Mouse (Mus musculus): ENCODE measurements at regions not wholly inside any gene's neighbourhood (a gene's known extent, or its start where the extent isn't known, plus 50 kb on each side); places are given as distances from the start of the nearest gene placed in this dataset.
"Not testable (repeated sequence)": the region's sequence is repeated elsewhere in the genome, so short reads cannot be mapped to it uniquely, and the experiment has no call there.

DNA sequence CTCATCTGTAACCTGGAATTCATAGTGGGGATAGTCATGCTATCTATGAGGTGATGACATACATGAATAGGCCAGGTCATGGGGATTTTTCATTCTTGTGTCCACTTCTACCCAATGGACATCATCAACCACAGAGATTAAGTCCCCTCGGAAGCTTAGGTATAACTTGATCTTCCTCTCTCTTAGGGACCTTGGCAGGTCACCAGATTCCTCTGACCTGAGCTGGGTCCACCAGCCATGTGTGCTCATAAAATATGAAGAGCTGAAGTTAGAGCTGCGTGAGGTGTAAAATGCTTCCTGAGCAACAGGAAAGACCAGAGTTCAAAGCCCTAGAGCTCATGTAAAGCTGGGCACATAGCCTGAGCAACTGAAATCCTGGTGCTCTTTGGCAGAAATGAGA, 105.3 kb downstream of the Ero1lb start:
- H3K27ac ChIP-seq; H3K4me2 ChIP-seq; H3K9ac ChIP-seq; ATAC-seq (ENCODE audit: borderline replicate concordance, extremely low read depth, low FRiP score, low TSS enrichment); H3K4me1 ChIP-seq; H3K4me3 ChIP-seq; H3K27me3 ChIP-seq; H3K36me3 ChIP-seq; H3K9me3 ChIP-seq: not testable (repeated sequence)
- 89% methylated on average over 2 of the region's 2 CpGs for WGBS

DNA sequence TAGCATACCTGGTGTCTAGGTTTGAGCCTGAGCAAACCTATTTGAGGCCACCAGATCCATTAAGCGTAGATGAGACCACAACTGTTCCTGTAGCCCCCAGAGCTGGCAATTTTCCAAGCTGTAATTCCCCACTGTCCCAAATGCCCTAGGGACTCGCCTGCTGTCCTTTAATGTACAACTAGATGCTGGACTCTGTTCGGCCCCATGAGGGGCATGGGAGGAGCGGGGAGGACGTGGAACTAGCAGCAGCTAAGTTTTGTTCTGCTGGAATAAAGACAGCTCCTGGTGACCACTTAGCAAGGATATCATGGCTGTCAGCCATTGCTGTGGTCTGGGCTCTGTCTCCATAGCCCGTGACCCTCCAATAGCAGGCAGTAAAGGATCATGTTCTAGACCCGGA, 103.1 kb downstream of the Ero1lb start:
- not testable (repeated sequence) for H3K4me2 ChIP-seq; H3K4me3 ChIP-seq; H3K9ac ChIP-seq; ATAC-seq (ENCODE audit: borderline replicate concordance, extremely low read depth, low FRiP score, low TSS enrichment); H3K27me3 ChIP-seq; H3K9me3 ChIP-seq; H3K36me3 ChIP-seq; H3K27ac ChIP-seq; H3K4me1 ChIP-seq
- no CpG with 5 or more reads among the region's 7 CpGs for whole genome bisulfite sequencing

DNA sequence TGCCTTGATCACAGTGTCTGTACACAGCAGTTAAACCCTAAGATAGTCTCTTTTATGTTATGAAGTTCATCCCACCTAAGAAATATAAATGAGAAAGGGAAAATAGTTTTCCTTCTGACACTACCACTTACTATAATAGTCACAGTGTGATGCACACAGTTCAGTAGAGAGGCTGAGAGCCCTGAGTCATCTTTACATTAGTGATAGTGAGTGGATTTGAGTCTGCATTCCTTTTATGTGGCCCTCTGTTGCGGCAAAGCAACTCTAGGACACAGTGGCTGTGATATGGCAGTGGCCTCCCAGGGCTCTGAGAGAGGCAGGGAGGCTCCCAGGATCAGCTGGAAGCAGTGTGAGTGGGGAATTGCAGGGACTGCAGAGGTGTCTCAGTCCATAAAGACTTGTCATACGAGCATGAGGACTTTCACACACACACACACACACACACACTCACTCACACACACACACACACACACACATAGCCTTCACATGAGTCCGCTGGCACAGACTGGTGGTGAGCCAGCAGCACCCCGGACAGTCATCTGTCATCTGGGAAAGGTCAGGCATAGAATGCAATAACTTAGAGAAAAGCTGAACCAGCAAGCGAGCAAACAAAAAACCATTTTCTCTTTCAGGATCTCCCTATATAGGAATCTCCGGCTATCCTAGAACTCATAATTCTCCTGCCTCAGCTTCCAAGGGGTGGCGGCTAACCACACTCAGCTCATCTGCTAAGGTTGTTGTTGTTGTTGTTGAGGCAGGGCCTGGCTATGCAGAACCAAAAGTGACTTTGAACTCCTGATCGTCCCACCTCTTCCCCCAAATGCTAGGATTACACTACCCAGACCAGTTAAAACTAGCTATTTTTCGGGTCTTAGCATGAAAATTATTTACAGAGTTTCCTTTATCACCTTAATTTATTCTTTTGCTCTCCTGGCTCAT, 102.3 kb downstream of the Ero1lb start:
- 75% methylated on average over 8 of the region's 9 CpGs for WGBS
- ATAC-seq (ENCODE audit: borderline replicate concordance, extremely low read depth, low FRiP score, low TSS enrichment); H3K4me3 ChIP-seq: not testable (repeated sequence)

DNA sequence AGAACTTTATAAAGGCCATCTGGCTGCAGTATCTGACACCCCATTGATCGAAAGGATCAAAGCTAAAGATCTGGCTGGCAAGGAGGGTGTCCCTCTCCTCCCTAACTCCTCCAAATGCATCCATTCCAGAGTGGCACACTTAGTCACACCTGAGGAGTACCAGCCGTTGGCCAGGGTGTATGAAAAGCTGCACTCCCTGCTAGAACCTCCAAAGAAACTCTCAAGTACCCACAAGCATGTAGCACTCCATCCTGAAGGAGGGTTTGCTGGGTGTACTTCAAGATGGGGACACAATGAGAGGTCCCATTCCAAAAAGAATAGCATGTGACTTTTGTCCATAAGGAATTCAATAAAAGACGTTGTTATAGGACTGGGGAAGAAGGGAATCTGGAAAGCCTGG, 100.4 kb downstream of the Ero1lb start:
- ATAC-seq (ENCODE audit: borderline replicate concordance, extremely low read depth, low FRiP score, low TSS enrichment); H3K27ac ChIP-seq; H3K27me3 ChIP-seq; H3K9ac ChIP-seq; H3K36me3 ChIP-seq; H3K4me1 ChIP-seq; H3K4me3 ChIP-seq; H3K9me3 ChIP-seq; H3K4me2 ChIP-seq: not testable (repeated sequence)
- WGBS, result 48% methylated on average over 3 of the region's 3 CpGs

More for the DNA sequence above, 102.3 kb downstream of the Ero1lb start:
- not testable (repeated sequence) for H3K9ac ChIP-seq, H3K27ac ChIP-seq, H3K27me3 ChIP-seq, H3K4me2 ChIP-seq, H3K9me3 ChIP-seq, H3K4me1 ChIP-seq, H3K36me3 ChIP-seq

Measured in lung, embryonic 15.5 days (tissue).